Mouse (Mus musculus): ENCODE data around the gene Ankrd13d.

DNA sequence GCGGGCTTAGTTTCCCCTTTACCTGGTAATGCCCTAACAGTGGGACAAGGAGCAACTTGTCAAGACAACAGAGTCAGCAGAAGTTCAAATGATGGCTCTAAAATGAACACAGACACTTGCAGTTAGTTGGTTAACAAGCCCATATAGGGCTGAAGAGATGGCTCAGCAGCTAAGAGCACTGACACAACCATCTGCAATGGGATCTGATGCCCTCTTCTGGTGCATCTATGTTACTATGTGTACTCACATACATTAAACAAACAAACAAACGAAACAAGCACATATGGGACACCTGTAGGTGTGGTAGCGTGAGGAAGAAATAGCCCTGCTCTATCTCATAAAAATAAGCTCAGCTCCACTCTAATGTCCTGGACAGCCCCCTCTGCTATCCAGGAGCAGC is 40.5 kb downstream of the Ankrd13d start:
- TF ChIP-seq CTCF (IDR thresholded peaks at IDR 0.05) (peak; percentile 34), EP300 (IDR thresholded peaks at IDR 0.05) (no peak)
